ENCODE assay signal across 21 mouse cellular contexts in the genomic region with DNA sequence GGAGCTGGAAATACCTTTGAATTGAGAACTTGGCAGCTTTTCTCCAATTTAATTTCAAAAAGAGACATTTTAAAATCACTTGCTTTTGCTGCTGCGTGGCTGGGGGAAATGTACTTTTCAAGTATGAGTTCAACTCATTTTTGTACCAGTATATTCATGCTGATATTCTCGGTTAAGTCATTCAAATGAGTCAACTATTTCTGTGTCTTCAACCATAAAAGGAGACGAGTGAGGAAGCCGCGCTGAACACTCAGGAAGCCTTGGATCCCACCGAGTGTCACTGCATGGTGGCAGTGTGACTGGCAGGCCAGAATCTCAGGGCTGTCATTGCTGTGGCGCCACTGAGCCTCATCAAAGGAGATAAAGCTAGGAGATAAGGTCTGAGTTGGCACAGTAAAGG.
DNase-seq lines count a peak whose midpoint lies in the region; TF ChIP-seq lines count a peak whose summit lies in the region.
"Had no signal": no experiment of that assay in that cellular context is flagged by ENCODE, and none has a peak within 500 bp of the region (broad histone marks: within the 10 kb centered on the region; RNA-seq: fewer than 3 reads in every experiment).

No protein-coding gene starts in this region.

- peak overlapping the region; percentile 66 for H3K27ac ChIP-seq in left cerebral cortex, adult 2 months
- H3K27ac ChIP-seq: embryonic facial prominence, embryonic 12.5 days; heart, adult 2 months; hindbrain, embryonic 10.5 days; limb, embryonic 12.5 days; macrophage; midbrain, embryonic 15.5 days; neural tube, embryonic 12.5 days; stomach, postnatal 0 days had no signal

- no peak overlapping the region for H3K4me3 ChIP-seq in left cerebral cortex, adult 2 months
- H3K4me3 ChIP-seq: embryonic facial prominence, embryonic 12.5 days; heart, adult 2 months; hindbrain, embryonic 10.5 days; limb, embryonic 12.5 days; midbrain, embryonic 15.5 days; neural tube, embryonic 12.5 days had no signal

- TF ChIP-seq CTCF in left cerebral cortex, adult 2 months (IDR thresholded peaks at IDR 0.05), result no peak

- peak; percentile 26 for DNase-seq in frontal cortex, postnatal 14 days (ENCODE audit: low spot score in 2 of 2)
- DNase-seq in frontal cortex, postnatal 25 days (ENCODE audit: low spot score in 2 of 2), result no peak
- DNase-seq in left cerebral cortex, adult 2 months (ENCODE audit: extremely low spot score in 1 of 2, low spot score in 2 of 2), result no peak
- no peak for DNase-seq in left cerebral cortex, postnatal 10 days (ENCODE audit: extremely low spot score in 1 of 2, low spot score in 2 of 2)
- peak; percentile 13 for DNase-seq in thymus, postnatal 4 days
- DNase-seq in thymus, postnatal 0 days (ENCODE audit: low spot score), result no peak
- no peak for DNase-seq in adrenal gland, adult 8-10 months
- DNase-seq: adrenal gland, adult 2 months; cerebellum, adult 18-20 months; cerebellum, postnatal 25 days; gastrocnemius, postnatal 25 days; heart, adult 2 months; liver, postnatal 0 days; retina, postnatal 1 day had no signal

- intact Hi-C loops in left cerebral cortex, adult 2 months (cut with DNase I), result no loop called here
- intact Hi-C loops in left cerebral cortex, postnatal 10 days (cut with DNase I), result no loop called here

Comparison
In these comparisons a context has a peak if more than half of its experiments do, and no peak if none do; other contexts are left out.
1. DNase-seq: peak in frontal cortex, postnatal 14 days (2 of 2) and thymus, postnatal 4 days (single experiment); none in frontal cortex, postnatal 25 days (0 of 2), left cerebral cortex, adult 2 months (0 of 2), left cerebral cortex, postnatal 10 days (0 of 2), thymus, postnatal 0 days (single experiment) and adrenal gland, adult 8-10 months (single experiment).